Mouse (Mus musculus) spleen, adult 2 months (tissue): ENCODE data around the gene Adm.

Source experiments
- CTCF ChIP-seq: fragments of 200-500 bp; IDR thresholded peaks from 2 replicates; pipeline ENCODE4 v1.5.1; 2011; ENCODE audit warnings: mild to moderate bottlenecking, inconsistent platforms; ENCODE audit not compliant: insufficient read depth, insufficient read length, insufficient replicate concordance; ENCODE audit errors: extremely low read depth
- POLR2A ChIP-seq: fragments of 200-500 bp; IDR thresholded peaks from 2 replicates; pipeline ENCODE4 v1.6.1; 2011; ENCODE audit warnings: low read depth, low read length, inconsistent platforms

DNA sequence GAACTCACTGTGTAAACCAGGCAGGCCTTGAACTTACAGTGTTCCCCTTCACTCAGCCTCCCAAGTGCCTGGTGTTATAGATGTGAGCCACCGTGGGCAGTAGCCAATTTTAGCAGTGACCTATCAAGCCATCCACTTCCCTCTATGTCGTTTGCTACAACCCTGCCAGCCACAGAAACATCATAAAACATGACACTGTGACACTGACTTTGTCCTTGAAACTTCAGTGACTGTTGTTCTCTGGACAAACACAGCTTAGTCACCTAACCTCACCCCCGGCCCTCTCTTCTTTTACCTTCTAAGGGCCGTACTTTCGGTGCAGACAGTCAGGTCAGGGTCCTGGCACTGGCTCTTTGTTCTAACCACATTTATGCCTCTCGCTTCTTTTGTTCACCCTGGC lies 28.5 kb downstream of the Adm start:
- TF ChIP-seq CTCF = no peak
- TF ChIP-seq POLR2A = no peak
